Mouse (Mus musculus) kidney, adult 2 months (tissue): ENCODE results near the gene Slc30a10. TPM values are rescaled to one million over a fixed set of nuclear protein-coding genes. Genes with fewer than 3 reads are reported as not detected.

Experiments used
- DNase-seq: peaks from one replicate; pipeline ENCODE4 v3.0.0; 2021
- H3K27ac ChIP-seq: fragments of 200-500 bp; 2 replicates; pipeline ENCODE4 v1.5.1; 2012; ENCODE audit warnings: low read depth, low read length, control low read depth, inconsistent platforms; ENCODE audit not compliant: insufficient read depth
- H3K27me3 ChIP-seq: fragments of 200-500 bp; replicated peaks from 2 replicates; pipeline ENCODE4 v1.6.1; 2012; ENCODE audit warnings: mild to moderate bottlenecking, moderate library complexity, low read length, inconsistent platforms; ENCODE audit not compliant: control insufficient read depth, insufficient read depth
- H3K36me3 ChIP-seq: fragments of 200-500 bp; 2 replicates; pipeline ENCODE4 v1.6.1; 2012; ENCODE audit warnings: mild to moderate bottlenecking, moderate library complexity, low read length, inconsistent platforms; ENCODE audit not compliant: control insufficient read depth, insufficient read depth
- H3K4me1 ChIP-seq: fragments of 200-500 bp; 2 replicates; pipeline ENCODE4 v1.6.1; 2011; ENCODE audit warnings: low read length; ENCODE audit not compliant: control insufficient read depth, insufficient read depth
- H3K4me3 ChIP-seq: fragments of 200-500 bp; 2 replicates; pipeline ENCODE4 v1.5.1; 2011; ENCODE audit warnings: mild to moderate bottlenecking, low read depth, low read length, control low read depth; ENCODE audit not compliant: insufficient read depth
- CTCF ChIP-seq: fragments of 200-500 bp; conservative IDR thresholded peaks from 2 replicates; pipeline ENCODE4 v1.5.1; 2011; ENCODE audit warnings: low read depth, mild to moderate bottlenecking, control low read depth, low read length, moderate library complexity, mixed read lengths; ENCODE audit not compliant: insufficient read depth, insufficient read length
- POLR2A ChIP-seq: fragments of 200-500 bp; IDR thresholded peaks from one replicate; pipeline ENCODE4 v1.6.1; 2011; ENCODE audit warnings: low read depth, low read length, control low read depth
- WGBS: fragments of 180-500 bp; shearing (Covaris S2); methylation state at CpG from one replicate; pipeline ENCODE4 v1.1.7; 2018; 5-methylcytosine and 5-hydroxymethylcytosine counted together
- polyA plus RNA-seq: library from polyadenylated mRNA; depleted of rRNA; stranded (reverse); fragments of >200 nt; gene quantifications from 2 replicates; pipeline ENCODE4 v1.2.3, GENCODE M21; 2012

The Slc30a10 gene
- polyA plus RNA-seq, 1 experiment = not detected

DNA sequence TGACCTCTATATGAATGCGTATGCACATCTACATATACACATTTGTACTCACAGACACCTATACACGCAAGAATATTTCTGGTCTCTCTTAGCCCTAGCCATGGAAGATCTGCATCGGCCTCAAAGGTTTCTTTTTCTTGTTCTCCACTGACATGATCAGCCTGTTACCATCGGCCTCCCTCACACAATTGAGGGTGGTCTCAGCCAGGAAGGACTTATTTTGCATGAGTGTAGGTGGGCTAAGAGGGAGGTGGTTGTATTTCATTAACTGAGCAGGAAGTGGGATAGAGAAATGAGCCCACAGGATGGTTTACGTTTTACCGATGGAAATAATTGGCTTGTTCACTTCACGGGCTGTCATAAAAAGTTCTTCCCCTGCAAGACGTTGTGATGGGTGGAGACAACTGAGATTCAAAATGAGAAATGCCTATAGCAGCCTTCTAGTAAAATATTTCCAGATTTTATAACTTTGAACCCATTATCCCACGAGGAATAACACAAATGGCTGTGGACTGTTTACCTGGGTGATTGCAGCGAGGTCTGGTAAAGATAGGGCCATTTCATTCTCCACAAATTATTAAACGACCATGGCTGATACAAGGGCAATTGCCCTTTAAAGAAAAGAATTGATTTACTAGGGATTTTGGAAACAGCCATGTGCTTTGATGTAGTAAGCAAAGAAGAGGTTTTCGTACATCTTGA, 28.9 kb downstream of the Slc30a10 start:
- DNase-seq = no peak
- no peaks in the 10 kb centered on the region for H3K36me3 ChIP-seq
- no peak for TF ChIP-seq CTCF
- TF ChIP-seq POLR2A = no peak
- no peaks in the 10 kb centered on the region for H3K27me3 ChIP-seq
- WGBS = 54% methylated on average over 12 of the region's 12 CpGs
- no peak overlapping the region for H3K4me3 ChIP-seq
- no peaks in the 10 kb centered on the region for H3K4me1 ChIP-seq
- H3K27ac ChIP-seq = no peak overlapping the region

DNA sequence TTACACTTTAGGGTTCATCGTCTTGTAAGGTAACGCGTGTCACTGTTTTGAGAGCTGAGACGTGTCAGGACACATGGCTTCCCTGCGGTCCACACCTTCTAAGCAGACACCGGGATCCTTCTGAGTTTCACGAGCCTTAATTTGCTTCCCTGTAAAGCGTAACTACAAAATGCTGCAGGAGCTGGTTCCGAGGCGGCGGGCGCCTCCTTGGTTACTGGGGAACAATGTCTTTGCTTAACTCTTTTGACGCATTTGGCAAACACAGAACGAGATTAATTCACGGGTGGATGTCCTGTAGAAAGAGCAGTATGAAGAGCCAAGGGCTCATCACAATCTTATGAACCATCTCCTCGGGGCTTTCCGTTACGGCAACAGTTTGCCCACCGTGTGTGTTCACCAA, 29.6 kb downstream of the Slc30a10 start:
- Histone ChIP-seq H3K4me3 (no peak overlapping the region), H3K27me3 (no peaks in the 10 kb centered on the region), H3K4me1 (no peaks in the 10 kb centered on the region), H3K27ac (no peak overlapping the region), H3K36me3 (no peaks in the 10 kb centered on the region)
- 75% methylated on average over 19 of the region's 19 CpGs for WGBS
- DNase-seq = no peak
- TF ChIP-seq CTCF = no peak
- TF ChIP-seq POLR2A = no peak

DNA sequence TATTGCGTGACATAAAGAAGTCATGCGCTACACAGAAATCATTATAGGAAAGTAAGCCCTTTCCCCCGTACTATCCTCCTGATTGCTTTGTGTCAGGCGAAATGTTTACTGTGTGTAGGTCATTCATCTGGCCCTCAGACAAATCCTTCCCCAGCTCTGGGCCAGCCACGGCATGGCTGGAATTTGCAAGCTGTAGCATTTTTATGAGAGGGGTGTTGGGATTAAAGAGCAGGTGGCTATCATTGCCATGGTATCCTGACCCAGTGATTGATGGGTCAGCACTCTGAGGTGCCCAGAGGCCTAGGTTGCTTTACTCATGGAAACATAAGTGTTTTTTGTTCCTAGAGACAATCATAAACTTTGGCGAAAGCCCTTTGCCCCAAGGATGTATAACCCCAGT, 35.2 kb downstream of the Slc30a10 start:
- H3K36me3 ChIP-seq = no peaks in the 10 kb centered on the region
- no peak for TF ChIP-seq CTCF
- no peaks in the 10 kb centered on the region for H3K27me3 ChIP-seq
- H3K4me3 ChIP-seq = no peak overlapping the region
- 64% methylated on average over 6 of the region's 6 CpGs for WGBS
- no peak overlapping the region for H3K27ac ChIP-seq
- H3K4me1 ChIP-seq = no peaks in the 10 kb centered on the region
- no peak for DNase-seq

DNA sequence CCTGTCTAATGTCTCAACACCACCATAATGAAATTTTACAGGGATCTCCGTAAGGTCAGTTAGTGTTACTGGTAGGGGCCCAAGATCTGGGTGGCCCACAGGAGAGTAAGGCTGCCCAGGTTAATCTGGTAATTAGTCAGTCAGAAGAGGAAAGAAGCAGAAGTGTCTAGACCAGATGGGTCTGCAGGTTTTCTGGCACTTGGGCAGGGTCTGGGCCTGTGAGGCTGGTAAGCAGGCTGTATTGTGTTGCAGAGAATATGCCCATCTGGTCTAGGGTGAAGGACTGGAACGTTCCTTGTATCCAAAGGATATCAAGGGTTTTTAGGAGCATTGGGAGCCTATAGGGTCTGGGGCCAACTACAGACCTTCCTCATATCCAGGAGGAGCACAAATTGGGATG, 36.0 kb downstream of the Slc30a10 start:
- Histone ChIP-seq H3K27ac (no peak overlapping the region), H3K36me3 (no peaks in the 10 kb centered on the region), H3K27me3 (no peaks in the 10 kb centered on the region), H3K4me3 (no peak overlapping the region), H3K4me1 (no peaks in the 10 kb centered on the region)
- WGBS = 99% methylated on average over 2 of the region's 2 CpGs
- no peak for TF ChIP-seq POLR2A
- no peak for TF ChIP-seq CTCF
- DNase-seq = no peak

DNA sequence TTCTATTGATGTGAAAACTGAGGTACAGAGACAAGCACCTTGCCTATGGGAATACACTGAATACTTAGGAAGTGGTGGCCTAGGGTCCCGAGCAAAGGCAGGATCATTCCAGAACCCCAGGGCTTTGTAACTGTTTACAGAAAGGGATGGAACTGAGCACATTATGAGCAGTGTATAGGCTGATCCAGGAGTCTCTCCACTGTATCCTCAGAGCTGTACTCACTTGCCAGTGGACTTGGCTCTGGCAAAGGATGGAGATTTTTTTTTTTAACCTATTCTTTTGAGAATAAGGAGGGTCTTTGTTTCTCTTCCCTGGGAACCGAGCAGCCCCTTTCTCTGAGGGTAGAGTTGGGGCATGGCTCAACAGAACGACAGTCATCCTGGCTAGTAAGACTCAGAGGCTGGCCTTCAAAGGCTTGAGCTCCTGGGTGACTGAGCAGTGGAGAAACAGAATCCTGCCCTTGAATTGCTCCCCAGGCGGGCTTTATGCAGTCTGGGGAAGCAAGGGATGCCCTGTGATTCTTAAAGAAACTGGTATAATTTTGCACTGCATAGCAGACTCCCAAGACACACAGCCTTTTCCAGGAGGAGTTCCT, 38.9 kb downstream of the Slc30a10 start:
- H3K27ac ChIP-seq = no peak overlapping the region
- H3K4me1 ChIP-seq = no peaks in the 10 kb centered on the region
- no peak overlapping the region for H3K4me3 ChIP-seq
- H3K36me3 ChIP-seq = no peaks in the 10 kb centered on the region
- no peak for DNase-seq
- WGBS = 70% methylated on average over 4 of the region's 4 CpGs
- no peaks in the 10 kb centered on the region for H3K27me3 ChIP-seq
- TF ChIP-seq POLR2A (no peak), CTCF (no peak)

DNA sequence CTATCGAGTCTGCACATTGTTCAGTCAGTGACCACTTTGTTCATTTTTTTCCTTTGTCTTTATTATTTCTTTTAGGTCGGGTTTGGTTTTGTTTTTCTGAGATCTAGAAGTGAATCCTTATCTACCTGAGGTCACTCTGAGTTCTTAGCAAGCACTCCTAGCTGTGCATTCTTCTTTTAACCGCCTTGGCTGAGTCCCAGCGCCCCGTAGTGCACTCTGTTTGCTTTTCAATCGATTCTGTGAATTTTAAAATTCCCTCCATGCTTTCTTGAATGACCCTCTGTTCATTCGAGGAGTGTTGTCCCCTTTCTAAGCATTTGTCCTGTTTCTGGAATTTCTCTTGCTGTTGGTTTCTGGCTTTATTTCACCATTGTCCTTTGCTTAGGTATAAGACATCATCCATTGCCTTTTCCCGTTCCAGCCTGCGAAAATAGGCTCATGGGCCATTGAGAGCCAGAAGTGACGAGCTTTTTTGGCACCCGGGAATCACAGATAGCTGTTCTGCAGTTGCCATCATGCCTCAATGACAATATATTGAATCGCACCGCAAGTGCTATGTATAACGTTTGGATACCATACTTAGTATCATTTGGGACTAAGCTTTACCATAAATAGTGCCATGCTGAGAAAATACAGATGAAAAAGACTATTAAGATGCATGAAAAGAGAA, 42.3 kb downstream of the Slc30a10 start:
- Histone ChIP-seq H3K36me3 (no peaks in the 10 kb centered on the region), H3K27me3 (no peaks in the 10 kb centered on the region), H3K27ac (no peak overlapping the region), H3K4me3 (no peak overlapping the region), H3K4me1 (no peaks in the 10 kb centered on the region)
- DNase-seq = no peak
- TF ChIP-seq CTCF (no peak), POLR2A (no peak)
- 81% methylated on average over 14 of the region's 14 CpGs for WGBS

DNA sequence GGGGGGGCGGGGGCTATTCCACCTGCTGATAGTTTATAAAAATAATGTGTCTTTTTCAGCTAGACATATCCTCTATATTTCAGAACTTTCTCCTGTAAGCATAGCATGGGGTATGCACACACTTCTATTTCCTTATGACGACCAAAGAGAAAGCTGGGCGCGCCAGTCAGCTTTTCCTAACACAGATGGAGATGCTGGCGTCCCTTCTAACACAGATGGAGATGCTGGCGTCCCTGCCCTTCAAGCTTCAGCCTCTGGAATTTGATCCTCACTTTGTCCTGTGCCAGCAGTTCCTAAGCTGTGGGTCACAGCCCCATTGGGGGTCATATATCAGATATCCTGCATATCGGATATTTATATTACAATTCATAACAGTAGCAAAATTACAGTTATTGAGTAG, 46.0 kb downstream of the Slc30a10 start:
- Histone ChIP-seq H3K27me3 (no peaks in the 10 kb centered on the region), H3K4me3 (no peak overlapping the region), H3K36me3 (no peaks in the 10 kb centered on the region), H3K27ac (no peak overlapping the region), H3K4me1 (no peaks in the 10 kb centered on the region)
- no peak for DNase-seq
- TF ChIP-seq CTCF (no peak), POLR2A (no peak)
- 56% methylated on average over 7 of the region's 7 CpGs for WGBS
